Mouse (Mus musculus) megakaryocyte, embryonic 14.5 days (primary cell): Measurements from ENCODE around the gene Ift27. TPM values are rescaled to one million over a fixed set of nuclear protein-coding genes. Genes with fewer than 3 reads are reported as not detected.

ENCODE experiments used
- H3K27me3 ChIP-seq: replicated peaks from 2 replicates; pipeline ENCODE3; 2012; ENCODE audit warnings: inconsistent platforms
- H3K36me3 ChIP-seq: replicated peaks from 2 replicates; pipeline ENCODE3; 2012; ENCODE audit warnings: low read length, inconsistent platforms, mixed read lengths
- H3K4me1 ChIP-seq: 2 replicates; pipeline ENCODE4 v1.6.1; 2012; ENCODE audit warnings: inconsistent platforms
- H3K4me3 ChIP-seq: replicated peaks from 2 replicates; pipeline ENCODE3; 2012; ENCODE audit warnings: moderate library complexity, mild to moderate bottlenecking, inconsistent platforms
- H3K9me3 ChIP-seq: 2 replicates; pipeline ENCODE4 v1.6.1; 2012; ENCODE audit warnings: inconsistent platforms
- FLI1 ChIP-seq: IDR thresholded peaks from 2 replicates; pipeline ENCODE4 v1.6.1; 2012; ENCODE audit warnings: low read length, inconsistent platforms, mixed read lengths
- GATA1 ChIP-seq: IDR thresholded peaks from 3 replicates; pipeline ENCODE4 v1.6.1; 2012; ENCODE audit warnings: mixed read lengths, low read length, inconsistent platforms, borderline replicate concordance
- polyA plus RNA-seq: library from polyadenylated mRNA; stranded (reverse); fragments of >175 nt; gene quantifications from 2 replicates; pipeline ENCODE4 v1.2.3, GENCODE M21; 2012; ENCODE audit warnings: low replicate concordance; ENCODE audit not compliant: insufficient read depth

Ift27 gene
- polyA plus RNA-seq, 1 experiment = 132 TPM

DNA sequence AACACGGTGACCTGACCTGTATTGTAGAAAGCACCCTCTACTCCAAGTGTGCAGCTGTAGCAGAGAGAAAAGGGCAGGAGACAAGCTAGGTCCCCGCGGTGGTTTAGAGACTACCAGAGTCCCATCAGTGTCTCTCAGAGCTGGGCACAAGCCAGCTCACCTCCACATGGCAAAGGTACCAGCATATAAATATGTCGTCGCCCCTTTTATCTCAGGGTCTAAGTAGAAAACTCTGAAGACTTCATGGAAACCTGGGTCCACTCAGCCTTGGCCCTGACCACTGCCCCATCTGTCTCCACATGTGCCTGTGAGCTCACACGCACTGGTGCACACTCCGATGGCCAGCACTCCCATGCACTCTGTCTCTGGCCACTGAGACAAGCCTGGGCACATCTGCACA lies 15.7 kb upstream of the Ift27 start:
- H3K27me3 ChIP-seq = peaks cover 68% of the 10 kb centered on the region
- H3K4me1 ChIP-seq = peaks cover 41% of the 10 kb centered on the region
- no peaks in the 10 kb centered on the region for H3K9me3 ChIP-seq
- no peaks in the 10 kb centered on the region for H3K36me3 ChIP-seq
- H3K4me3 ChIP-seq = no peak overlapping the region
- TF ChIP-seq GATA1 (no peak), FLI1 (no peak)

GRCm38 (mm10) chr15:78188546-78188945 lies 14.6 kb upstream of the Ift27 start:
- H3K4me3 ChIP-seq = no peak overlapping the region
- H3K4me1 ChIP-seq = peaks cover 52% of the 10 kb centered on the region
- H3K9me3 ChIP-seq = no peaks in the 10 kb centered on the region
- TF ChIP-seq GATA1 (no peak), FLI1 (no peak)
- peaks cover 59% of the 10 kb centered on the region for H3K27me3 ChIP-seq
- no peaks in the 10 kb centered on the region for H3K36me3 ChIP-seq

DNA sequence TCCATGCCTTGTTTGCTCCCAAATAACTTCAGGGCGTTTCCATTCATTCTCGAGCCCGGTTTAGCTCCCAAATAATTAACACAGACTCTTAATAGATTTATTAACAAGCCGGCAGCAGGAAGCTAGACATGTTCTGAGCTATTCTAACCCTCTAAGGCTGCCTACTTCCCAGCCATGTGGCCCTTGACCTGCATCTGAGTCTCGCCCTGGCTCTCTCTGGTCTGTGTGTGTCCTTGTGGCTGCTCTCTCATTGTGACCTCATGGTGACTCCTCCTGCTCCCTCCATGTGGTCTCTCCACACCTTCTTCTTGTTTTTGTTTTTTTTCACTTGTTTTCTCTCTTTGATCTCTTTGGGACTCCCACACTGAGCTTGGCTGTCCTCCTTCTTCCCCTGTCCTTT lies 13.0 kb upstream of the Ift27 start:
- H3K4me3 ChIP-seq = no peak overlapping the region
- H3K36me3 ChIP-seq = no peaks in the 10 kb centered on the region
- H3K27me3 ChIP-seq = peaks cover 49% of the 10 kb centered on the region
- H3K9me3 ChIP-seq = no peaks in the 10 kb centered on the region
- no peak for TF ChIP-seq GATA1
- no peak for TF ChIP-seq FLI1
- peaks cover 68% of the 10 kb centered on the region for H3K4me1 ChIP-seq

- no peaks in the 10 kb centered on the region for H3K36me3 ChIP-seq
- TF ChIP-seq GATA1 (no peak), FLI1 (no peak)
- H3K9me3 ChIP-seq = no peaks in the 10 kb centered on the region
- H3K27me3 ChIP-seq = peaks cover 38% of the 10 kb centered on the region
- H3K4me1 ChIP-seq = peaks cover 81% of the 10 kb centered on the region
- no peak overlapping the region for H3K4me3 ChIP-seq
Observed at GRCm38 (mm10) chr15:78185609-78186008, 11.7 kb upstream of the Ift27 start.

- Histone ChIP-seq H3K4me1 (peaks cover 86% of the 10 kb centered on the region), H3K36me3 (no peaks in the 10 kb centered on the region), H3K4me3 (peak overlapping the region; percentile 83), H3K9me3 (no peaks in the 10 kb centered on the region), H3K27me3 (peaks cover 31% of the 10 kb centered on the region)
- TF ChIP-seq FLI1 (no peak), GATA1 (no peak)
Observed at GRCm38 (mm10) chr15:78184855-78185254, 10.9 kb upstream of the Ift27 start.

DNA sequence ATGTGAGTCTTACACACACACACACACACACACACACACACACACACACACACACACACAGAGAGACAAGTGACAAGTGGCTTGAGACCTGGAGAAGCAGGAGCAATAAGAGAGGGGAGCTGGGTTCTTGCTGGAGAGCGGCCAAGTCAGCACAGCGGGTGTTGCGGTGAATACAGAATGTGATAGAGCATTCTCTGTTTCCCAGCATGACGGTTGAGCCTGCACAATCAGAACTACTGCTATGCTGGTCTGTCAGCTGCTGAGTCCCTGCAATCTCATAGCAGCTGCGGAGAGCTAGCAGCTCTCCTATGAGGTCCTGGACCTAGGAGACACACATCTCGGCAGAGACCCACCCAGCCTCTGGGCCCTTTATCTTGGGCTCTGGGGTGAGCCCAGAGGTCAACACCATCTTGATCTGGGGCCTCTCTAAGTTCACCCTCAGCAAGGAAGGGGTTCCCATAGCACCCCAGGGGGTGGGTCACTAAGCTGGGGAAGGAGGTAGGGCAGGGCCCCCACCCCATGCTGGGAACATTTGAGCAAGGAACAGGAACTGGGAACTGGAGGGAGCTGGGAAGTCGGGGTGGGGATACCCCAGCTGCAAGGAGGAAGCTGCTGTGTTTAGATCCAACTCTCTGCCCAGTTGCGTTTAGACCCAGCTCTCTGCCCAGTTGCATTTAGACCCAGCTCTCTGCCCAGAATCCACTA lies 7.9 kb upstream of the Ift27 start:
- TF ChIP-seq GATA1 (no peak), FLI1 (no peak)
- peaks cover 100% of the 10 kb centered on the region for H3K4me1 ChIP-seq

GRCm38 (mm10) chr15:78179775-78180174 lies 5.9 kb upstream of the Ift27 start:
- TF ChIP-seq GATA1 (no peak), FLI1 (no peak)
- Histone ChIP-seq H3K9me3 (no peaks in the 10 kb centered on the region), H3K36me3 (no peaks in the 10 kb centered on the region), H3K27me3 (peaks cover 11% of the 10 kb centered on the region), H3K4me3 (no peak overlapping the region), H3K4me1 (peaks cover 98% of the 10 kb centered on the region)

More for the DNA sequence above, 7.9 kb upstream of the Ift27 start:
- H3K9me3 ChIP-seq = no peaks in the 10 kb centered on the region
- no peaks in the 10 kb centered on the region for H3K36me3 ChIP-seq
- H3K4me3 ChIP-seq = peak overlapping the region; percentile 54
- H3K27me3 ChIP-seq = peaks cover 11% of the 10 kb centered on the region

DNA sequence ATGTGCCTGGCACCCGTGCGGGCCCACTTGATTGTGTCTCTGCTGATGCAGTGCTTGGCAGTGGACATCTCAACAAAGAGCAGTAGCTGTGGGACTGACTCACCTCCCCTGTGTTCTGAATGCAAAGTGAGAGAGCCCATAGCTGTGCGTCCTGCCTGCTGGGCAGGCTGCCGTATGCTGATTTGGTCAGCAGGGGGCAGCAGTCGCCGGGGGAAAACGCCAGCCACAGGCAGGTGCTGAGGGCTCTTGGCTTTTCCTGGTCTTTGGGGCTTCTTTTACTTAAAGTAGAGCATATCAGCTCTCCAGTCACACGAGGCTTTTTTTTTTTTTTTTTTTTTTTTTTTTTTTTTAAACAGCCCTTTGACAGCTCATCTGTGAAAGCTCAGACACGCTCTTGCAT lies 4.5 kb upstream of the Ift27 start:
- no peak for TF ChIP-seq GATA1
- TF ChIP-seq FLI1 = no peak
- H3K4me1 ChIP-seq = peaks cover 93% of the 10 kb centered on the region

DNA sequence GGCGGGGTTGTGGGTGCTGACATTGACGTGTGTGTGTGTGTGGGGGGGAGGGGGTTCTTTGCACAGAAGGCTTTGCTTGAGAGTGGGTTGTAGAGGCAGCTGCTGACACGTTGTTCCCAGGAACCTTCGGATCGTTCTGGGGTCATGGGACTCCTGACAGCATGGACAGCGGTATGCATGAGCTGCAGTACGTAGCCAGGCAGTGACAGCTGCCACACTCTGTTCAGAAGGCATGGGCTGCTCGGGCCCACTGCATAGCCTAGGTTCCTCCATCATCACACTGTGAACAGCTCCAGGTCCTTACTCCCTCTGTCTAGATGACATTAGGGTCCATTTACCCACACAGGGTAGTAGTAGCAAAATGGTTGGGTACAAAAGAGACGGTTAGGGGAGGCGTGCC lies 3.4 kb upstream of the Ift27 start:
- peaks cover 93% of the 10 kb centered on the region for H3K4me1 ChIP-seq
- H3K4me3 ChIP-seq = peak overlapping the region; percentile 74
- no peak for TF ChIP-seq GATA1
- TF ChIP-seq FLI1 = no peak

More for the DNA sequence above, 4.5 kb upstream of the Ift27 start:
- Histone ChIP-seq H3K27me3 (peaks cover 7% of the 10 kb centered on the region), H3K4me3 (peak overlapping the region; percentile 83), H3K36me3 (no peaks in the 10 kb centered on the region), H3K9me3 (no peaks in the 10 kb centered on the region)

DNA sequence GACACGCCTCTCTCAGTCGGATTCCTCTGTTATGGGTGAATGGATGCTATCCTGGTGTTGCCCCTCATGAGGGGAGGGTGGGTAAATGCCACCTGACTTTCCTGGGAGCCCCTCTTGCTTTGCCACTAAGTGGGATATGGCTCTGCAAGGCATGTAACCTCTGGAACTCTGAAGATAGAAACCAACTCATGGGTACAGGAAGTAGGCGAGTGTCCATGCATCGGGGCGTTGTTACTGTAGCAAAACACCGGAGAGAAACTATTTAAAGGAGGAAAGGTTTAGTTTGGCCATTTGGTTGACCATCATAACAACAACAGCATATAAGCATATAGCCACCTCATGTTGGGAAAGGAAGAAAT lies 959 bp upstream of the Ift27 start:
- peak overlapping the region; percentile 96 for H3K4me3 ChIP-seq
- H3K27me3 ChIP-seq = no peaks in the 10 kb centered on the region
- H3K9me3 ChIP-seq = no peaks in the 10 kb centered on the region
- H3K4me1 ChIP-seq = peaks cover 91% of the 10 kb centered on the region
- peaks cover 13% of the 10 kb centered on the region for H3K36me3 ChIP-seq
- TF ChIP-seq GATA1 = no peak
- no peak for TF ChIP-seq FLI1

More for the DNA sequence above, 3.4 kb upstream of the Ift27 start:
- no peaks in the 10 kb centered on the region for H3K36me3 ChIP-seq
- H3K27me3 ChIP-seq = peaks cover 2% of the 10 kb centered on the region
- H3K9me3 ChIP-seq = no peaks in the 10 kb centered on the region
